Mouse (Mus musculus) common myeloid progenitor, adult 5-6 weeks (primary cell): ENCODE measurements at regions not wholly inside any gene's neighbourhood (a gene's known extent, or its start where the extent isn't known, plus 50 kb on each side); places are given as distances from the start of the nearest gene placed in this dataset.

Experiments
- ATAC-seq: replicated peaks from 2 replicates; pipeline ENCODE4 v1.8.0; 2016; ENCODE audit warnings: low read depth, mild to moderate bottlenecking, moderate TSS enrichment, inconsistent platforms; ENCODE audit not compliant: poor library complexity, severe bottlenecking

- no peak for ATAC-seq
These were observed 52.9 kb upstream of the Thbs1 start for GRCm38 (mm10) chr2:118058654-118059395.

- ATAC-seq = no peak
These were observed 50.4 kb upstream of the Thbs1 start for GRCm38 (mm10) chr2:118061291-118061690.
